Mouse (Mus musculus) thymus, adult 2 months (tissue): ENCODE data around the gene D030056L22Rik. TPM values are rescaled to one million over a fixed set of nuclear protein-coding genes. Genes with fewer than 3 reads are reported as not detected.
A peak's percentile ranks its signal among the peaks of the same experiment; 100 is the strongest.
"Not testable (repeated sequence)": the region's sequence is repeated elsewhere in the genome, so short reads cannot be mapped to it uniquely, and the experiment has no call there.

Source experiments
- DNase-seq: peaks from one replicate; pipeline ENCODE4 v3.0.0; 2021
- H3K27ac ChIP-seq: fragments of 200-500 bp; 2 replicates; pipeline ENCODE4 v1.5.1; 2012; ENCODE audit warnings: low read length, control low read depth; ENCODE audit not compliant: control insufficient read depth, insufficient read depth
- H3K27me3 ChIP-seq: fragments of 200-500 bp; 2 replicates; pipeline ENCODE4 v1.6.1; 2012; ENCODE audit warnings: mild to moderate bottlenecking, low read length, moderate library complexity, mixed read lengths; ENCODE audit not compliant: control insufficient read depth, insufficient read depth
- H3K36me3 ChIP-seq: fragments of 200-500 bp; 2 replicates; pipeline ENCODE4 v1.6.1; 2012; ENCODE audit warnings: mild to moderate bottlenecking, low read length, moderate library complexity; ENCODE audit not compliant: control insufficient read depth, insufficient read depth
- H3K4me1 ChIP-seq: fragments of 200-500 bp; replicated peaks from 2 replicates; pipeline ENCODE4 v1.6.1; 2012; ENCODE audit warnings: low read length; ENCODE audit not compliant: control insufficient read depth, insufficient read depth
- H3K4me3 ChIP-seq: fragments of 200-500 bp; 2 replicates; pipeline ENCODE4 v1.5.1; 2012; ENCODE audit warnings: mild to moderate bottlenecking, low read length, control low read depth, moderate library complexity; ENCODE audit not compliant: control insufficient read depth, insufficient read depth
- CTCF ChIP-seq: fragments of 200-500 bp; IDR thresholded peaks from 2 replicates; pipeline ENCODE4 v1.5.1; 2012; ENCODE audit warnings: mild to moderate bottlenecking, control low read depth, low read length, moderate library complexity, borderline replicate concordance; ENCODE audit not compliant: control insufficient read depth, poor library complexity, insufficient read depth; ENCODE audit errors: extremely low read depth
- POLR2A ChIP-seq: fragments of 200-500 bp; IDR thresholded peaks from 2 replicates; pipeline ENCODE4 v1.6.1; 2012; ENCODE audit warnings: mild to moderate bottlenecking, low read length, control low read depth, moderate library complexity; ENCODE audit not compliant: control insufficient read depth, poor library complexity, insufficient read depth; ENCODE audit errors: extremely low read depth
- WGBS: fragments of 180-500 bp; shearing (Covaris S2); methylation state at CpG from one replicate; pipeline ENCODE4 v1.1.7; 2018; 5-methylcytosine and 5-hydroxymethylcytosine counted together
- polyA plus RNA-seq: library from polyadenylated mRNA; depleted of rRNA; stranded (reverse); fragments of >200 nt; gene quantifications from 2 replicates; pipeline ENCODE4 v1.2.3, GENCODE M21; 2012

D030056L22Rik gene
- polyA plus RNA-seq, 1 experiment, result 20.1 TPM

DNA sequence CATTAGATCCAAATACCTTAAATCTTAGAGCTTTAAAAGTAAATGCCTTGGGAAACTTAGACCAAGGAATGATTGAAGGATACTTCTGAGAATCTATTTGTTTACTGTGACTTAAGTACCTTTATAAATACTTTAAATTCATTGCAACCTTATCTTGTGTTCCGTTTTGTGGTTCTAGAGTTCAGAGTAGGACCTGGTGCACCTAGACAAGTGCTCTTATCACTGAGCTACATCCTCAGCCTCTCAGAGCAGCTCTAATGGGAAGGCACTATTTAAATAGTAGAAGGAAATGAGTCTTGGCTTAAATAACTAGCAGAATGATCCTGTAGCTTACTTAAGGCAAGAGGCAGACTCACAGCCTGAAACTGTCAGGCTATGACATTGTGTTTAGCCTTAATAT lies 17.4 kb upstream of the D030056L22Rik start:
- Histone ChIP-seq H3K4me1 (no peaks in the 10 kb centered on the region), H3K36me3 (no peaks in the 10 kb centered on the region), H3K27ac (no peak overlapping the region), H3K4me3 (no peak overlapping the region), H3K27me3 (no peaks in the 10 kb centered on the region)
- no peak for DNase-seq
- WGBS, result 98% methylated on average over 1 of the region's 1 CpGs
- TF ChIP-seq POLR2A (no peak), CTCF (no peak)

DNA sequence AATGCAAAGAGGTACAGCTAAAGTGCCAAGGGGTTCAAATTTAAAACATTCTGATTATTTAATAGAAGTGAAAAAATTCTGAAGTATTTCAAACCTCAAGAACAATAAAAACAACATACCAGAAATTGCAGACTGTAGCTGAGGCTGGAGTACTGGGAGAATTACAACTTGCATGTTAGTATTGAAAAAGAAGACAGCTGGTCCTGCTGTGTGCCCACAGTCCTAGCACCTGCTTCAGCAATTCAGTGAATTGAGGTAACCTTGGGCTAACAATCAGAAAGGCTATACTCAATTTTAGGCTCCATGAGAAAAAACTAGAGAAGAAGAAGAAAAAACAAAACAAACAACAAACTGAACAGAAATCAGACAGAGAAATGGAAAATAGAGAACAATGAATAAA lies 4.9 kb upstream of the D030056L22Rik start:
- no peak for TF ChIP-seq POLR2A
- no peak for TF ChIP-seq CTCF
- Histone ChIP-seq H3K36me3 (no peaks in the 10 kb centered on the region), H3K4me3 (no peak overlapping the region), H3K27ac (no peak overlapping the region), H3K27me3 (no peaks in the 10 kb centered on the region), H3K4me1 (no peaks in the 10 kb centered on the region)
- DNase-seq, result no peak

DNA sequence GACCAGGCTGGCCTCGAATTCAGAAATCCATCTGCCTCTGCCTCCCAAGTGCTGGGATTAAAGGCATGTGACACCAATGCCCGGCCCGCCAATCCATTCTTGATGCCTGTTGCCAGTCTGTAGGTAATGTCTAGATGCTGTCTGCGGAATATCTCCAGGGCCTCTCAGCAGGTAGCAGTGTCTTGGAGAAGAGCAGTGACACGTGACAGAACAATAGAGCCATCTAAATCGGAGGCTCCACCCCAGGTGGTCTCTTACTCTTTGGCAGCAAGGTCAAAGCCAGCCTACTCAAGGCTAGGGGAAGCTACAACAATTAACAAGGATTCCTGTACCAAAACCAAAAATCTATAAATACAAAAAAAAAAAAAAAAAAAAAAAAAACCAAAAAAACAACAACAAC lies 2.1 kb upstream of the D030056L22Rik start:
- 92% methylated on average over 6 of the region's 6 CpGs for WGBS
- H3K27ac ChIP-seq, result no peak overlapping the region
- H3K27me3 ChIP-seq, result no peaks in the 10 kb centered on the region
- TF ChIP-seq POLR2A (no peak), CTCF (no peak)
- no peak for DNase-seq
- H3K36me3 ChIP-seq, result no peaks in the 10 kb centered on the region
- H3K4me3 ChIP-seq, result no peak overlapping the region
- peaks cover 11% of the 10 kb centered on the region for H3K4me1 ChIP-seq

DNA sequence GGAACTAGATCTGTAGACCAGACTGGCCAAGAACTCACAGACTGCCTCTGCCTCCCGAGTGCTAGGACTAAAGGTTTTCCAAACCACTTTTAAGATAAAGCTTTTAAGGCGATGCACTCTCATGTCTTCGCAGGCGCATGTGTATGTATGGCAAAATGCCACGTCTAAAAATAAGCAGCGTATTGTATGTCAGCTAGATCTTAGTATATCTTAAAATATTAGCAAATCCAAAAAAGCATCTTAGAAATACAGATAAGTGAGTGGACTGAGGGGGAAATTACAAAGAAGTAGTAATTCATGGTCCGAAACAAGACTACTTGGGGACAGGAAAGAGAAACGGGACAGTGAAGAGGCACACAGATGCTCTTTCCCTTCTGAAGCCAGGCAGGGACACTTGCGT lies 1.4 kb upstream of the D030056L22Rik start:
- no peak overlapping the region for H3K4me3 ChIP-seq
- no peak overlapping the region for H3K27ac ChIP-seq
- TF ChIP-seq POLR2A (no peak), CTCF (no peak)
- 94% methylated on average over 9 of the region's 9 CpGs for WGBS
- peaks cover 11% of the 10 kb centered on the region for H3K4me1 ChIP-seq
- H3K36me3 ChIP-seq, result no peaks in the 10 kb centered on the region
- DNase-seq, result no peak
- H3K27me3 ChIP-seq, result no peaks in the 10 kb centered on the region

DNA sequence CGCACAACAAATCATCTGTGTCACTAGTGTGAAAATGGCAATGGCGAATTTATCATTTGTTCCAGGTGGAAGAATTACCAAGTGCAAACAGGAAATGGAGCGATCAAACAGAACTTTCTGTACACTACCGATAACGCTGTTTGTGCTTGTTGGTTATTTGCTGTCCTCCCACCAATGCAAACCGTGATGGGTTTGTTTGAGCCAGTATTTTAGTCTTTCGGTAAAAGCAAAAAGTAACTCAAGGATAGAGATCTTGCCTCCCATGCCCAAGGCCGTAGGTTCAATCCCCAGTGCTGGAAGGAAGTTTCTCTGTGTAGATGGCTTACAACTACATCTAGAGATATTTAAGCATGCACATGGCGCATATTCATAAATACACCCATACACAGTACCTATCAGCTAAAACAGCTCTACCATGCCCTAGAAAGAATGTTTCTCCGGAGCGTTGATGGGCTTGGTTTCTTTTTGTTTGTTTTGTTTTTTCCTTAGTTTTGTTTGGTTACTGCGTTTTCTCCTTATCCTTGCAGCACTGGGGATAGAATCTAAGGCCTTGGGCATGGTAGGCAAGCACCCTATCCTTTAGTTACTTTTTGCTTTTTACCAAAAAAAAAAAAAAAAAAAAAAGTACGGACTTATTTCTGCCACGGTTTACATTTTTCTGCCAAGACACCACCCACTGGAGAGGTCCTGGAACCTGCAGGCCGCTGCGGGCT lies 684 bp upstream of the D030056L22Rik start:
- Histone ChIP-seq H3K27ac (peak overlapping the region; percentile 45), H3K4me3 (peak overlapping the region; percentile 42), H3K36me3 (no peaks in the 10 kb centered on the region), H3K4me1 (peaks cover 11% of the 10 kb centered on the region), H3K27me3 (no peaks in the 10 kb centered on the region)
- TF ChIP-seq CTCF (no peak), POLR2A (no peak)
- WGBS, result 56% methylated on average over 16 of the region's 16 CpGs
- DNase-seq, result no peak

DNA sequence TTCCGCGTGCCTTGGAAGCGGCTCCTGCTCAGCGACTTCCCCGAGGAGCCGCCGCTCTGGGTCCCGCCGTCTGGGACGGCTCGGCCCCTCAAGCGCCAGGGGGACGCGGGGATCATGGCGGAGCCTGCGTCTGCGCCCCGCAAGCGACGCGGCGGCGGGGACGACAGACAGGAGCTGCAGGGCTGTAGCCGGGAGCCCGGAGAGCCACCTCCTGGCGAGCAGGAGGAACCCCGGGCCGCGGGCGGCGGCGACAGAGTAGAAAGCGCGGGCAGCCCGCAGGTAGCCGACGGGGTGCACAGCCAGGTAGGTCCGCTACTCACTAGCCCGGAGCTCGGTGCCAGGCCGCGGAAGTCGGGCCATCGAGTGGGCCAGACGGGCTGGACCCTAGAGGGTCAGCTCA lies 364 bp downstream of the D030056L22Rik start:
- H3K27me3 ChIP-seq, H3K36me3 ChIP-seq, H3K27ac ChIP-seq: not testable (repeated sequence)
- 0 out of 2 replicates have a peak, but pooled peaks have one; percentile 36 for TF ChIP-seq CTCF
- Histone ChIP-seq H3K4me3 (peak overlapping the region; percentile 50), H3K4me1 (peaks cover 11% of the 10 kb centered on the region)
- DNase-seq, result peak; percentile 65
- under 1% methylated on average over 46 of the region's 46 CpGs for WGBS

DNA sequence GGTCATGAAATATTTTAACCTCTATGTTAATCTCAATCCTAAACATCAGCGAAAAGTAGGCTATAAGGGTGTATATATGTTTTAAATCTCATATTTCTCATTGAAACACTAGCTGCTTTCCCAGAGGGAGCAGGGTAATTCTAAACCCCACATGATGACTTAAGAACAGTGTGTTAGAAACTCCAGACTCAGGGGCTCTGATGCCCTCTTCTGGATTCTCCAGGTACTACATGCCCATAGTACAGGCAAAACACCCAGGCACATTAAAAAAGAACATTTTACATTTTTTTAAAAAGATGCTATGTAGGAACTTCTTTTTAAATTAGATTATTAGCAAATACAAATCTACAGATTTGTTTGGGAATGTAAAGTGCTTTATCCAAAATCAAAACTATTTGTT lies 3.4 kb downstream of the D030056L22Rik start:
- peaks cover 11% of the 10 kb centered on the region; the same call in 1 of the 2 replicates for H3K36me3 ChIP-seq
- TF ChIP-seq POLR2A (no peak), CTCF (no peak)
- H3K4me1 ChIP-seq, result peaks cover 11% of the 10 kb centered on the region
- H3K27ac ChIP-seq, result no peak overlapping the region
- WGBS, result 45% methylated on average over 1 of the region's 1 CpGs
- no peaks in the 10 kb centered on the region for H3K27me3 ChIP-seq
- peak; percentile 70 for DNase-seq
- H3K4me3 ChIP-seq, result no peak overlapping the region

DNA sequence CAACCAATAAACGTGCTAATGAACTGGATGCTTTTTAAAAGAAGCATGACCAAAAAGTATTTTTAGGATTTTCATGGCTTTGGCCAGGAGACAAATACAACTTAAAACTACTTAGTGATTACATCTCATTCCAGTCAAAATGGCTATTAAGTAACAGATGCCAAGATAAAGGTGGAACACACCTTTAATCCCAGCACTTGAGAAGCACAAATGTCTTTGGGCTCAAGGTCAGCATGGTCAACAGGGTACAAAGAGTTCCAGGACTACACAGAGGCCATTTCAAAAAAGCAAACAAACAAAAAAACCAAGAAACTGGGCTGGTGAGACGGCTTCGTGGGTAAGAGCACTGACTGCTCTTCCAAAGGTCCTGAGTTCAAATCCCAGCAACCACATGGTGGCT lies 7.3 kb downstream of the D030056L22Rik start:
- WGBS, result 92% methylated on average over 3 of the region's 3 CpGs
- no peak for DNase-seq
- Histone ChIP-seq H3K4me1 (0 out of 2 replicates have a peak, but pooled peaks cover 2% of the 10 kb centered on the region), H3K36me3 (peaks cover 11% of the 10 kb centered on the region; the same call in 1 of the 2 replicates), H3K27ac (no peak overlapping the region), H3K27me3 (no peaks in the 10 kb centered on the region), H3K4me3 (no peak overlapping the region)
- no peak for TF ChIP-seq CTCF
- no peak for TF ChIP-seq POLR2A
